Mouse (Mus musculus) stomach, embryonic 16.5 days (tissue): ENCODE measurements around the gene Polr3h. TPM values are rescaled to one million over a fixed set of nuclear protein-coding genes. Genes with fewer than 3 reads are reported as not detected.
"Not testable (repeated sequence)": the region's sequence is repeated elsewhere in the genome, so short reads cannot be mapped to it uniquely, and the experiment has no call there.

Source experiments
- ATAC-seq: fragments of 200-750 bp; cut with Nextera tagmentation; 2 replicates; pipeline ENCODE4 v1.8.0; 2017; ENCODE audit warnings: moderate number of reproducible peaks, moderate TSS enrichment; ENCODE audit not compliant: insufficient read depth, low FRiP score
- H3K27ac ChIP-seq: fragments of 300-500 bp; sonication (generic); 2 replicates; pipeline ENCODE4 v1.5.1; 2014; ENCODE audit warnings: low read length
- H3K27me3 ChIP-seq: fragments of 300-500 bp; sonication (generic); 2 replicates; pipeline ENCODE4 v1.6.1; 2014; ENCODE audit warnings: low read length, control low read depth, mixed read lengths; ENCODE audit not compliant: control insufficient read depth, insufficient read depth
- H3K36me3 ChIP-seq: fragments of 300-500 bp; sonication (generic); 2 replicates; pipeline ENCODE4 v1.6.1; 2014; ENCODE audit warnings: low read length; ENCODE audit not compliant: control insufficient read depth, insufficient read depth
- H3K4me1 ChIP-seq: fragments of 300-500 bp; sonication (generic); 2 replicates; pipeline ENCODE4 v1.6.1; 2014; ENCODE audit warnings: low read length, control low read depth, mixed read lengths; ENCODE audit not compliant: control insufficient read depth, insufficient read depth
- H3K4me2 ChIP-seq: fragments of 300-500 bp; sonication (generic); 2 replicates; pipeline ENCODE4 v1.6.1; 2014; ENCODE audit warnings: low read depth, low read length, mixed read lengths
- H3K4me3 ChIP-seq: fragments of 300-500 bp; sonication (generic); replicated peaks from 2 replicates; pipeline ENCODE4 v1.5.1; 2014; ENCODE audit warnings: mild to moderate bottlenecking, low read length
- H3K9ac ChIP-seq: fragments of 300-500 bp; sonication (generic); 2 replicates; pipeline ENCODE4 v1.6.1; 2014; ENCODE audit warnings: low read length
- H3K9me3 ChIP-seq: fragments of 300-500 bp; sonication (generic); replicated peaks from 2 replicates; pipeline ENCODE4 v1.6.1; 2016; ENCODE audit warnings: low read length, control low read depth; ENCODE audit not compliant: control insufficient read depth
- WGBS: fragments of 180-500 bp; shearing (Covaris S2); extraction: QIAGEN DNeasy Blood & Tissue Kit; methylation state at CpG from one replicate; pipeline ENCODE4 v1.1.7; 2014; 5-methylcytosine and 5-hydroxymethylcytosine counted together
- polyA plus RNA-seq: library from polyadenylated mRNA; unstranded; fragments of >200 nt; fragmentation: Nextera tagmentation; extraction: Ambion mirVana; gene quantifications from 2 replicates; pipeline ENCODE4 v1.2.1, GENCODE M21; 2015

Polr3h gene
- polyA plus RNA-seq, result 58.6 and 70.1 TPM in 2 replicates

GRCm38 (mm10) chr15:81925760-81926445 is at the start of gene Polr3h:
Gene Polr3h, minus strand, starts transcription at chr15:81926240.
- under 1% methylated on average over 54 of the region's 54 CpGs for WGBS
- H3K27me3 ChIP-seq, result no peaks in the 10 kb centered on the region
- ATAC-seq, result peak; percentile 96

GRCm38 (mm10) chr15:81975156-81975555 is 49.1 kb upstream of the Polr3h start:
- not testable (repeated sequence) for ATAC-seq, H3K4me1 ChIP-seq, H3K27ac ChIP-seq, H3K27me3 ChIP-seq, H3K4me2 ChIP-seq, H3K9me3 ChIP-seq, H3K4me3 ChIP-seq, H3K9ac ChIP-seq, H3K36me3 ChIP-seq
- 91% methylated on average over 8 of the region's 8 CpGs for WGBS

More at GRCm38 (mm10) chr15:81925760-81926445, at the start of gene Polr3h:
- Histone ChIP-seq H3K27ac (peak within 1 kb of the TSS; percentile 30), H3K4me2 (peak within 1 kb of the TSS; percentile 95), H3K4me3 (peak within 1 kb of the TSS; percentile 77), H3K36me3 (no peaks in the 10 kb centered on the region), H3K4me1 (peaks cover 13% of the 10 kb centered on the region), H3K9ac (peak within 1 kb of the TSS; percentile 84), H3K9me3 (no peaks in the 10 kb centered on the region)

DNA sequence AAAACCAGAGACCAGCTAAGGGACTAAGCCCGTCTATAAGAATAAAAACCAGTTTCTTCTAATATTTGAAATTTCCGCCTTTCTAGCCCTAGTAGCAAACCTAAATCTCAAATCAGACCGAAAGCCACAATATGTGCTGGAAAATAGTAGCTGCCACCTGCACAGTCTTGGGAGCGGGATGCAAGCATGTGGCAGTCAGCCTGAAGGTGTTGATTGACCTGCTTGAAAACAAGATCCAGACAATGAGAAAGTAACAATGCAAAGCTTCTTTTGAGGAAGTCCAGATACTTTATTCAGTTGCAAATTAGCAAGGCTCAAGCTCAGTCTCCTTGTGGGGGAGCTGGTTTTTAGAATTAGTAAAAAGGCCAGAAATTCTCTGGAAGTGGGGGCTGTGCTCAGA is 44.5 kb upstream of the Polr3h start:
- H3K27me3 ChIP-seq, H3K9ac ChIP-seq, H3K36me3 ChIP-seq, H3K9me3 ChIP-seq, H3K27ac ChIP-seq, H3K4me2 ChIP-seq, ATAC-seq, H3K4me1 ChIP-seq, H3K4me3 ChIP-seq: not testable (repeated sequence)
- 95% methylated on average over 4 of the region's 4 CpGs for WGBS

- not testable (repeated sequence) for H3K9ac ChIP-seq, H3K36me3 ChIP-seq, H3K4me1 ChIP-seq, H3K4me3 ChIP-seq, H3K9me3 ChIP-seq, H3K27ac ChIP-seq, H3K4me2 ChIP-seq, H3K27me3 ChIP-seq, ATAC-seq
- 75% methylated on average over 6 of the region's 6 CpGs for WGBS
Observed at GRCm38 (mm10) chr15:81969635-81970034, 43.6 kb upstream of the Polr3h start.

- no peaks in the 10 kb centered on the region for H3K36me3 ChIP-seq
- H3K9ac ChIP-seq, result no peak overlapping the region
- H3K4me2 ChIP-seq, result no peak overlapping the region
- H3K9me3 ChIP-seq, result no peaks in the 10 kb centered on the region
- H3K27me3 ChIP-seq, result no peaks in the 10 kb centered on the region
- 50% methylated on average over 7 of the region's 7 CpGs for WGBS
- H3K27ac ChIP-seq, result no peak overlapping the region
- no peaks in the 10 kb centered on the region for H3K4me1 ChIP-seq
- no peak for ATAC-seq
- H3K4me3 ChIP-seq, result no peak overlapping the region
Observed at GRCm38 (mm10) chr15:81969173-81969572, 43.1 kb upstream of the Polr3h start.

- Histone ChIP-seq H3K4me3 (no peak overlapping the region), H3K4me2 (no peak overlapping the region), H3K9me3 (no peaks in the 10 kb centered on the region), H3K27me3 (no peaks in the 10 kb centered on the region), H3K27ac (no peak overlapping the region), H3K9ac (no peak overlapping the region), H3K36me3 (no peaks in the 10 kb centered on the region), H3K4me1 (no peaks in the 10 kb centered on the region)
- no peak for ATAC-seq
- 52% methylated on average over 2 of the region's 2 CpGs for WGBS
Observed at GRCm38 (mm10) chr15:81968447-81968846, 42.4 kb upstream of the Polr3h start.

DNA sequence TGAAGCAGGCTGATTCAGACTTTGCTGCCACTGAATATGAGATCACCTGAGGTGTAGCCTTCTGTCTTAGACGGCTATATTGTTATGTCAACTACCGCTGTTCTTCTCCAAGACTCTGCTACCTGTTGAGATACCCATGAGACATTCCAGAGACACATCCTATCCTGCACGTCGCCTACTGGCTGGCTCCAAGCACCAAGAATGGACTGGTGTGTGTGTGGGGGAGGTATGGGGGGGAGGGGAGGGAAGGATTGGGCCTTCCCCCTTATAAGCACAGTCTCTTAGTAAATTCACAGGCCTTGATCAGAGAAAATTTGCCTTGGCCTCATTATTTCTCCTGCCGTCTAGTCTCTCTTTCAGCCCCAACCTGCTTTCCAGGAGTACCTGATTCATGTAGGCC is 41.8 kb upstream of the Polr3h start:
- Histone ChIP-seq H3K4me1 (no peaks in the 10 kb centered on the region), H3K9me3 (no peaks in the 10 kb centered on the region), H3K4me3 (no peak overlapping the region), H3K27me3 (no peaks in the 10 kb centered on the region), H3K9ac (no peak overlapping the region), H3K27ac (no peak overlapping the region), H3K4me2 (no peak overlapping the region), H3K36me3 (no peaks in the 10 kb centered on the region)
- 85% methylated on average over 5 of the region's 5 CpGs for WGBS
- ATAC-seq, result no peak

DNA sequence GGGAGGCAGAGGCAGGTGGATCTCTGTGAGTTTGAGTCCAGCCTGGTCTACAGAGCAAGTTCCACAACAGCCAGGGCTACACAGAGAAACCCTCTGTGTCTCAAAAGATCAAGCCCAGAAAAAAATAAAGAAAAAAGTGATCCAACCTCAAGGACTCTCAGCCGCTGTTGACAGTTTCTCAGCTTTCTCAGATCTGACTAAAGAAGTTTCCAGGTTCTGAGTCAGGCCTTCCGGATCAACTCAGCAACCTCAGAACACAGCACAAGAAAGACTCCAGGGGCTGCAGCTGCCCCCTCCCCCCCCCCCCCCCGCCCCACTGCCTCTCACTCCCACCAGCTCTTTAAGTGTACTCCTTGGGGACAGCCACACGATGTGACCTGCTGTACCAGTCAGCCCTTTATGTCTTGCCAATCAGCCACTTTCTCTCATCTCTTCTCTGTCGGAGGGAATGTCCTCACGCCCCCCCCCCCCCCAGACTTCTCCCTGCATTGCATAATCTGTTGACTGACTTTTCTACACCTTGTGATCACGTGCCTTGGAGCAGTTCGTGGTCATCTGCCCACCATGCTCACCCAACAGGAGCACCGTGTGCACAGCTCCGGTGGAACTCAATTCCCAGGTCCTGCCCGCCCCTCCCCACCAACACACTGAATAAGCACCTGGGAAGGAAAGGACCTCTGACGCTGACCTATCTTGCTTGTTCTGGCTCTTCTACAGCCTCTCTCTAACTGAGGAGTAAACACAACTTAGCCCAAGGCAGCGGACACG is 40.2 kb upstream of the Polr3h start:
- WGBS, result 74% methylated on average over 13 of the region's 14 CpGs
- ATAC-seq, result no peak
- H3K27me3 ChIP-seq, result no peaks in the 10 kb centered on the region
- H3K36me3 ChIP-seq, result no peaks in the 10 kb centered on the region
- no peaks in the 10 kb centered on the region for H3K4me1 ChIP-seq
- no peak overlapping the region for H3K9ac ChIP-seq
- no peak overlapping the region for H3K4me3 ChIP-seq
- no peak overlapping the region for H3K4me2 ChIP-seq
- no peak overlapping the region for H3K27ac ChIP-seq
- H3K9me3 ChIP-seq, result no peaks in the 10 kb centered on the region

DNA sequence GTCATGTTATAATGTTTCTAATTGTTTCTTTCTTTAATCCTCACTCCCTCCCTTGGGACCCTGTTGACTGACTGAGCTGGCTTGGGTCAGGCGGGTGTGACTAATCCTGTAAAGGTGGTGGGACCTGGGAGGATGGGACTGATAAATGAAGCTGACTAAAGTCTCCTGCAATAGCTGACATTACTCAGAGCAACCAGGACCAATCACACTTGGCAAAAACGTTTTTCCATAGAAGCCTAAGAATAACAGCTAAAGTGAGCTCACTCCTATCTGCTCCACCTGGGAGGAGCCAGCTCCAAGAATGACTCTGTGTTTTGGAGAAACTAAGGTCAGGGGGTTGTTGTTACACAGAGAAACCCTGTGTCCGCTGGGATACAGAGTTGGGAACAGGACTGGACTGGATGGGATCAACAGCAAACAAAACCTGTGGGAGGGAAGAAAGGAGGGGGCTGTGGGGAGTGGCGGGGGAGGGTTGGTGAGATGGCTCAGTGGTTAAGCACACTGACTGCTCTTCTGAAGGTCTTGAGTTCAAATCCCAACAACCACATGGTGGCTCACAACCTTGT is 39.0 kb upstream of the Polr3h start:
- ATAC-seq, result no peak
- no peaks in the 10 kb centered on the region for H3K9me3 ChIP-seq
- H3K36me3 ChIP-seq, result no peaks in the 10 kb centered on the region
- H3K9ac ChIP-seq, result no peak overlapping the region
- no peak overlapping the region for H3K27ac ChIP-seq
- 55% methylated on average over 4 of the region's 4 CpGs for WGBS
- H3K27me3 ChIP-seq, result no peaks in the 10 kb centered on the region
- no peaks in the 10 kb centered on the region for H3K4me1 ChIP-seq
- H3K4me3 ChIP-seq, result no peak overlapping the region
- no peak overlapping the region for H3K4me2 ChIP-seq
